Mouse (Mus musculus): ENCODE results near the gene Ccpg1os. TPM values are rescaled to one million over a fixed set of nuclear protein-coding genes. Genes with fewer than 3 reads are reported as not detected.
A peak's percentile ranks its signal among the peaks of the same experiment; 100 is the strongest.

Gene Ccpg1os
- polyA plus RNA-seq, 1 experiment from 2014 or later, result 4.8 TPM

DNA sequence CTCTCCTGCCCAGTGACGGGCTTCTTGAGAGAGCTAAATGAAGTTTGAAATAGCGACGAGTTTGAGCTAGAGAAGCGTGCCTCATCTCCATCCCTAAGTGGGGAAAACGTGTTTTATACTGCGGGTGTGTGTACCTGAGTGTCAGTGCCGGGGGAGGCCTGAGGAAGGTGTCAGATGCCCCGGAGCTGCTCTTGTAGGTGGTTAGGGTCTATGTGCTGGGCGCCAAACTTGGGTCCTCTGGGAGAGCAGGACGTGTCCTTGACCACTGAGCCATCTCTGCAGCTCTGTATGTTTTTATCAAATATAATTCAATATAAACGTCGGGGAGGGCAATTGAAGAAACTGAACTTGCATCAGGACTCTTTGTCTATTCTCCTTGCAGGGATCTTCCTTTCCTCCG, 40.9 kb downstream of the Ccpg1os start:
- no peak for ATAC-seq
- Histone ChIP-seq H3K4me2 (ENCODE audit: low read depth, low read length) (no peak overlapping the region), H3K27me3 (ENCODE audit: insufficient read depth, low read length) (no peaks in the 10 kb centered on the region), H3K36me3 (replicated peaks; ENCODE audit: insufficient read depth, low read length) (no peaks in the 10 kb centered on the region), H3K4me3 (ENCODE audit: low read depth, low read length) (no peak overlapping the region), H3K9ac (replicated peaks) (no peak overlapping the region), H3K9me3 (ENCODE audit: low read length) (peaks cover 4% of the 10 kb centered on the region; the same call in 1 of the 2 replicates), H3K4me1 (ENCODE audit: insufficient read depth) (no peaks in the 10 kb centered on the region), H3K27ac (ENCODE audit: low read depth) (no peak overlapping the region)
- 80% methylated on average over 13 of the region's 13 CpGs for WGBS (ENCODE audit: insufficient replicate concordance)
- TF ChIP-seq EP300 (IDR thresholded peaks at IDR 0.05; ENCODE audit: low read depth) (no peak), CTCF (IDR thresholded peaks at IDR 0.05; ENCODE audit: low read depth) (no peak)
- DNase-seq, result no peak

DNA sequence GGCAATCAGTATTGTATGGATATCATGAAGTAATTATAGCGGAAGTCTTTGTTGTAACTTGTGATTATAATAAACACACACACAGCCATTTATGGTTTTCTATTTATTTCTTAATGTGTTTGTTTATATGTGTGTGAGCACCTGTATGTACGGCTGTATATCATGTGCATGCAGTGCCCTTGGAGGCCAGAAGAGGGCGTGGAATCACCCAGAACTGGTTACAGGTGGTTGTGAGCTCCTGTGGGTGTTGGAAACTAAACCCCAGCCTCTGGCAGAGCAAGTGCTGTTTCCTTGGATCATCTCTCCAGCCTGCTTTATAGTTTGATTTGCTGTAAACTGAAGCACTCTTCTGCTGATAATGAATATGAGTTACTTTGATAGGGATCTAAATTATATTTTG, 41.8 kb downstream of the Ccpg1os start:
- Histone ChIP-seq H3K9ac (replicated peaks) (no peak overlapping the region), H3K9me3 (ENCODE audit: low read length) (peaks cover 4% of the 10 kb centered on the region; the same call in 1 of the 2 replicates), H3K4me2 (ENCODE audit: low read depth, low read length) (no peak overlapping the region), H3K4me1 (ENCODE audit: insufficient read depth) (no peaks in the 10 kb centered on the region), H3K27me3 (ENCODE audit: insufficient read depth, low read length) (no peaks in the 10 kb centered on the region), H3K27ac (ENCODE audit: low read depth) (no peak overlapping the region), H3K4me3 (ENCODE audit: low read depth, low read length) (no peak overlapping the region), H3K36me3 (replicated peaks; ENCODE audit: insufficient read depth, low read length) (no peaks in the 10 kb centered on the region)
- TF ChIP-seq EP300 (IDR thresholded peaks at IDR 0.05; ENCODE audit: low read depth) (no peak), CTCF (IDR thresholded peaks at IDR 0.05; ENCODE audit: low read depth) (peak; percentile 30)
- ATAC-seq (no peak), DNase-seq (no peak)
- WGBS (ENCODE audit: insufficient replicate concordance), result 60% methylated on average over 3 of the region's 3 CpGs

DNA sequence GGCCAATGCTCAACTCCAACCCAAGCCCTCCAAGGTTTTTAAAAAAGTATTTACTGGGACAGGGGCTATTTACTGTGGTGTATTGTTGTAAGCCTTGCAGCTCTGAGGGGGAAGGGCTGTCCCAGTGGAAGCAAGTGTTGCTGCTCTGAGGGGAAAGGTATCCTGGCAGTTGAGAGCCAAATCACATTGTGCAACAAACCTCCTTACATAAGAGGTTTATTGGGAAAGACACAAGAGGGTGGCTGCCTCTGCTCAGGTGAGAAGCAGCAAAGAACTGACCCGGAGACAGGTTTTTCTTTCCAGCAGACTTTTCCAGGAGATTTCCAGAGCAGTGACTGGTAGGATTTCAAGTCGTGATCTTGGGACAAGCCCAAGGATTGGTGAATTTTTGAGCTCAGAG, 48.9 kb downstream of the Ccpg1os start:
- DNase-seq, result no peak

DNA sequence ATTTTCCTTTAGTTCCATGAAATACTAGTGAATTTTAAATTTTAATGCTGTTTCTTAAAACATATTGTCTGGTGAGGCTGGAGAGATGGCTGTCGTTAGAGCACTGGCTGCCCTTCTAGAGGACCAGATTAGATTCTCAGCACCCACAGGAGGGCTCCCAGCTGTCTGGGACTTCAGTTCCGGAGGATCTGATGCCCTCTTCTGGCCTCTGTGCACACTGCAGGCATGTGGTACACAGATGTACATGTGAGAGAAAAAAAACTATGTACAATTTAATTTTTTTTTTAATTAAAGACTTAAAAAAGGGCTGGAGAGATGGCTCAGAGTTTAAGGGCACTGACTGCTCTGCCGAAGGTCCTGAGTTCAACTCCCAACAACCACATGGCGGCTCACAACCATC, 49.9 kb downstream of the Ccpg1os start:
- Histone ChIP-seq H3K27ac (ENCODE audit: low read depth) (no peak overlapping the region), H3K36me3 (replicated peaks; ENCODE audit: insufficient read depth, low read length) (no peaks in the 10 kb centered on the region), H3K9ac (replicated peaks) (no peak overlapping the region), H3K9me3 (ENCODE audit: low read length) (no peaks in the 10 kb centered on the region), H3K4me3 (ENCODE audit: low read depth, low read length) (no peak overlapping the region), H3K4me1 (ENCODE audit: insufficient read depth) (0 out of 2 replicates have a peak, but pooled peaks cover 3% of the 10 kb centered on the region), H3K4me2 (ENCODE audit: low read depth, low read length) (no peak overlapping the region), H3K27me3 (ENCODE audit: insufficient read depth, low read length) (no peaks in the 10 kb centered on the region)
- no peak for TF ChIP-seq EP300 (IDR thresholded peaks at IDR 0.05; ENCODE audit: low read depth)
- no peak for TF ChIP-seq CTCF (IDR thresholded peaks at IDR 0.05; ENCODE audit: low read depth)
- 82% methylated on average over 4 of the region's 4 CpGs for WGBS (ENCODE audit: insufficient replicate concordance)
- DNase-seq (no peak), ATAC-seq (no peak)

More for the DNA sequence above, 48.9 kb downstream of the Ccpg1os start:
- Histone ChIP-seq H3K36me3 (replicated peaks; ENCODE audit: insufficient read depth, low read length) (no peaks in the 10 kb centered on the region), H3K4me3 (ENCODE audit: low read depth, low read length) (no peak overlapping the region), H3K4me1 (ENCODE audit: insufficient read depth) (0 out of 2 replicates have a peak, but pooled peaks cover 3% of the 10 kb centered on the region), H3K9ac (replicated peaks) (no peak overlapping the region), H3K9me3 (ENCODE audit: low read length) (no peaks in the 10 kb centered on the region), H3K4me2 (ENCODE audit: low read depth, low read length) (no peak overlapping the region), H3K27ac (ENCODE audit: low read depth) (no peak overlapping the region), H3K27me3 (ENCODE audit: insufficient read depth, low read length) (no peaks in the 10 kb centered on the region)
- WGBS (ENCODE audit: insufficient replicate concordance), result 49% methylated on average over 2 of the region's 2 CpGs
- TF ChIP-seq CTCF (IDR thresholded peaks at IDR 0.05; ENCODE audit: low read depth) (no peak), EP300 (IDR thresholded peaks at IDR 0.05; ENCODE audit: low read depth) (no peak)
- peak; percentile 64; the same call in 1 of the 2 replicates for ATAC-seq

DNA sequence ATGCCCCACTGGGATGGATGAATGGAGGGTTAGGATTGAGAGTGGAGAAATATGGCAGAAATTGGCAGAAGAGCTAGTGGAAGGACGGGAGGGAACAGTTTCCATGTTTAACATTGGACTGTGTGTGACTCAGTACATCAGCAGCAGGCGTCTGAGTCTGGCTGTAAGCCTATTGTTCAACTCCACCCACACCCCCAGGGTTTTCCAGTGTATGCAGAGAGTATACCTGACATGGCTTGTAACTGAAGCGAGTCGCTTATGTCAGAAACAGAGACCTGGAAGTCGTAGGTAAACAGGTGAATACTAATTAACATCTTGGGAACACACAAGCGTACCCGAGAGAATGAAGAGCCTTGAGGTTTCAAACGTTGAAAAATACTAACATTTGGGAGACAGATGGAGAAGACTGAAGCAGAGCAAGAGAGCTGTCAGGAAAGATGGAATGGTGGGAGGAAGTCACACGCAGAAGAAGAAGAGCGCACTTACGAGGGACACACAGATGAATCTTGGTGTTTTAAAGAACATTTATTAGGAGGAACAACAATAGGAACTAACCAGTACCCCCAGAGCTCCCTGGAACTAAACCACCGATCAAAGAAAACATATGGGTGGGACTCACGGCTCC, 53.9 kb downstream of the Ccpg1os start:
- no peaks in the 10 kb centered on the region for H3K36me3 ChIP-seq (replicated peaks; ENCODE audit: insufficient read depth, low read length)
- H3K27me3 ChIP-seq (ENCODE audit: insufficient read depth, low read length), result peaks cover 18% of the 10 kb centered on the region
- DNase-seq (no peak), ATAC-seq (no peak)
- no peaks in the 10 kb centered on the region for H3K9me3 ChIP-seq (ENCODE audit: low read length)
- H3K4me3 ChIP-seq (ENCODE audit: low read depth, low read length), result no peak overlapping the region
- no peak overlapping the region for H3K4me2 ChIP-seq (ENCODE audit: low read depth, low read length)
- TF ChIP-seq CTCF (IDR thresholded peaks at IDR 0.05; ENCODE audit: low read depth), result no peak
- TF ChIP-seq EP300 (IDR thresholded peaks at IDR 0.05; ENCODE audit: low read depth), result no peak
- 70% methylated on average over 13 of the region's 13 CpGs for WGBS (ENCODE audit: insufficient replicate concordance)
- 0 out of 2 replicates have a peak, but pooled peaks cover 3% of the 10 kb centered on the region for H3K4me1 ChIP-seq (ENCODE audit: insufficient read depth)
- H3K27ac ChIP-seq (ENCODE audit: low read depth), result no peak overlapping the region
- H3K9ac ChIP-seq (replicated peaks), result no peak overlapping the region

Small RNAs within 50 kb of the gene (microRNA-seq; reads per million reads assigned to microRNA genes)
- not detected for gene Gm27353

Other genes starting within 250 kb of the Ccpg1os start
- gene Prtg, start 178.5 kb downstream of the Ccpg1os start, polyA plus RNA-seq (2015; fragmentation: Nextera tagmentation; extraction: Ambion mirVana), result 0.06 and 0.09 TPM in 2 replicates
- 0.06 and 0.08 TPM in 2 replicates for gene Pygo1, start 59.7 kb downstream of the Ccpg1os start, polyA plus RNA-seq (2015; fragmentation: Nextera tagmentation; extraction: Ambion mirVana)
- gene Dyx1c1, start 26.6 kb downstream of the Ccpg1os start, polyA plus RNA-seq (2015; fragmentation: Nextera tagmentation; extraction: Ambion mirVana), result 0.19 and 0.26 TPM in 2 replicates
- gene Gm44503, start 26.5 kb downstream of the Ccpg1os start, polyA plus RNA-seq (2015; fragmentation: Nextera tagmentation; extraction: Ambion mirVana), result not detected in 2 replicates
- gene Ccpg1, start within 50 bp of the Ccpg1os start, polyA plus RNA-seq (2015; fragmentation: Nextera tagmentation; extraction: Ambion mirVana), result 14.6 and 15.2 TPM in 2 replicates
- 2.9 and 3.1 TPM in 2 replicates for gene Pigb, start 55.0 kb upstream of the Ccpg1os start, polyA plus RNA-seq (2015; fragmentation: Nextera tagmentation; extraction: Ambion mirVana)
- gene Rab27a, start 59.5 kb upstream of the Ccpg1os start, polyA plus RNA-seq (2015; fragmentation: Nextera tagmentation; extraction: Ambion mirVana), result 5.7 and 7.0 TPM in 2 replicates
- 0.14 TPM in 1 of 2 replicates, not detected in the other for gene Khdc3, start 116.5 kb upstream of the Ccpg1os start, polyA plus RNA-seq (2015; fragmentation: Nextera tagmentation; extraction: Ambion mirVana)
- gene Gm20509, start 117.1 kb upstream of the Ccpg1os start, polyA plus RNA-seq (2015; fragmentation: Nextera tagmentation; extraction: Ambion mirVana), result not detected in 2 replicates
- gene Rsl24d1, start 128.0 kb upstream of the Ccpg1os start, polyA plus RNA-seq (2015; fragmentation: Nextera tagmentation; extraction: Ambion mirVana), result 39.0 and 41.4 TPM in 2 replicates

Measured in liver, postnatal 0 days (tissue).